Mouse (Mus musculus) spleen, postnatal 14 days (tissue): Measurements from ENCODE around the gene Katnal1.

Experiments
- DNase-seq, 2 experiments: peaks; one replicate each; pipeline ENCODE4 v3.0.0; 2021 to 2022; ENCODE audit warnings: low spot score in 2 of 2

Katnal1 gene

GRCm38 (mm10) chr5:148927717-148928223 lies 1.4 kb downstream of the Katnal1 start:
- DNase-seq, result no peak

- no peak for DNase-seq
Measured at GRCm38 (mm10) chr5:148924586-148924985, 4.5 kb downstream of the Katnal1 start.

GRCm38 (mm10) chr5:148924051-148924450 lies 5.1 kb downstream of the Katnal1 start:
- DNase-seq, result no peak

- no peak for DNase-seq
Measured at GRCm38 (mm10) chr5:148923408-148923807, 5.7 kb downstream of the Katnal1 start.

- DNase-seq, result no peak
Measured at GRCm38 (mm10) chr5:148922773-148923172, 6.3 kb downstream of the Katnal1 start.

GRCm38 (mm10) chr5:148918049-148918448 lies 11.1 kb downstream of the Katnal1 start:
- no peak for DNase-seq

- DNase-seq, result no peak
Measured at GRCm38 (mm10) chr5:148916775-148917174, 12.3 kb downstream of the Katnal1 start.

- DNase-seq, result no peak
Measured at GRCm38 (mm10) chr5:148912262-148912661, 16.9 kb downstream of the Katnal1 start.

GRCm38 (mm10) chr5:148910066-148910465 lies 19.1 kb downstream of the Katnal1 start:
- no peak for DNase-seq

GRCm38 (mm10) chr5:148909402-148909801 lies 19.7 kb downstream of the Katnal1 start:
- DNase-seq, result no peak

GRCm38 (mm10) chr5:148909057-148909395 lies 20.1 kb downstream of the Katnal1 start:
- no peak for DNase-seq

GRCm38 (mm10) chr5:148908191-148909056 lies 20.7 kb downstream of the Katnal1 start:
- DNase-seq, result no peak

GRCm38 (mm10) chr5:148906305-148906704 lies 22.8 kb downstream of the Katnal1 start:
- no peak for DNase-seq

GRCm38 (mm10) chr5:148904846-148905245 lies 24.3 kb downstream of the Katnal1 start:
- peak; percentile 31 to 63 for DNase-seq

GRCm38 (mm10) chr5:148899361-148899760 lies 29.8 kb downstream of the Katnal1 start:
- DNase-seq, result no peak

GRCm38 (mm10) chr5:148897941-148898417 lies 31.1 kb downstream of the Katnal1 start:
- no peak for DNase-seq

- DNase-seq, result peak; percentile 26 to 43
Measured at GRCm38 (mm10) chr5:148897069-148897702, 31.9 kb downstream of the Katnal1 start.

GRCm38 (mm10) chr5:148896515-148896914 lies 32.6 kb downstream of the Katnal1 start:
- DNase-seq, result no peak

GRCm38 (mm10) chr5:148895833-148896232 lies 33.3 kb downstream of the Katnal1 start:
- no peak for DNase-seq

- no peak for DNase-seq
Measured at GRCm38 (mm10) chr5:148895034-148895433, 34.1 kb downstream of the Katnal1 start.

- no peak for DNase-seq
Measured at GRCm38 (mm10) chr5:148890237-148890636, 38.9 kb downstream of the Katnal1 start.

- DNase-seq, result no peak
Measured at GRCm38 (mm10) chr5:148888032-148888431, 41.1 kb downstream of the Katnal1 start.
